ENCODE assay signal across 14 mouse cellular contexts in the genomic region with DNA sequence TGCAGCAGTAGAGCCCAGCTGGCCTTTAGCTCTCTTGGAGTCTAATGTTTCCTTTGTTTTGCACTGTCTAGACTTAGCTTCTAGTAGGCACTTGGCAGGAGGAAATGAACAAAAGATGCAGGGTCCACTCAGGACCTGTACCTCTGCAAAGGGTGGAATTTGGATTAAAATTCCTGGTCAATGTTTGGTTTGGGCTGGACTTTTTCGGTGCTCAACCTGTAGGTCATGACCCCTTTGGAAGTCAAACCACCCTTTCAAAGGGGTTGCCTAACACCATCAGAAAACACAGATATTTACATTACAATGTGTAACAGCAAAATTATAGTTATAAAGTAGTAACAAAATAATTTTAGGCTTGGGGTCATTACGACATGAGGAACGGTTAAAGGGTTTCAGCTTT. TPM values are rescaled to one million over a fixed set of nuclear protein-coding genes. Genes with fewer than 3 reads are reported as not detected.
DNase-seq lines count a peak whose midpoint lies in the region; ATAC-seq and TF ChIP-seq lines count a peak whose summit lies in the region.
"Had no signal": no experiment of that assay in that cellular context is flagged by ENCODE, and none has a peak within 500 bp of the region (broad histone marks: within the 10 kb centered on the region; RNA-seq: fewer than 3 reads in every experiment).

No protein-coding gene starts in this region.

- H3K27ac ChIP-seq in heart, adult 2 months, result peak overlapping the region; percentile 64
- peak overlapping the region; percentile 62 for H3K27ac ChIP-seq in kidney, embryonic 14.5 days (ENCODE audit: low read depth, low read length)
- H3K27ac ChIP-seq in intestine, embryonic 15.5 days, result peak overlapping the region; percentile 23; the same call in 1 of the 2 replicates
- H3K27ac ChIP-seq in liver, embryonic 16.5 days (ENCODE audit: low read length), result peak overlapping the region; percentile 65

- no peak for DNase-seq in heart, adult 2 months
- no peak for DNase-seq in heart, postnatal 25 days (ENCODE audit: low spot score)
- no peak for DNase-seq in kidney, adult 18-20 months
- no peak for DNase-seq in urinary bladder, postnatal 14 days (ENCODE audit: low spot score)
- DNase-seq: cerebellum, postnatal 25 days; lung, postnatal 36 days had no signal

- no peaks in the 10 kb centered on the region for H3K9me3 ChIP-seq in kidney, embryonic 14.5 days (ENCODE audit: control insufficient read depth, low read length)
- H3K9me3 ChIP-seq in intestine, embryonic 15.5 days, result no peaks in the 10 kb centered on the region
- H3K9me3 ChIP-seq in liver, embryonic 16.5 days (replicated peaks; ENCODE audit: control insufficient read depth, low read length), result no peaks in the 10 kb centered on the region

- ATAC-seq in kidney, embryonic 14.5 days (ENCODE audit: low FRiP score, low TSS enrichment), result no peak
- ATAC-seq in intestine, embryonic 15.5 days, result no peak
- ATAC-seq in liver, embryonic 16.5 days (ENCODE audit: low read depth), result peak; percentile 43
- no peak for ATAC-seq in CD4-positive, CD25-positive, alpha-beta regulatory T cell, adult 4 months

- peaks cover 22% of the 10 kb centered on the region for H3K4me1 ChIP-seq in heart, adult 2 months (ENCODE audit: control insufficient read depth, insufficient read depth, low read length)
- peaks cover 59% of the 10 kb centered on the region for H3K4me1 ChIP-seq in kidney, embryonic 14.5 days (ENCODE audit: control insufficient read depth, insufficient read depth, low read length)
- peaks cover 46% of the 10 kb centered on the region for H3K4me1 ChIP-seq in intestine, embryonic 15.5 days (replicated peaks)
- peaks cover 17% of the 10 kb centered on the region for H3K4me1 ChIP-seq in liver, embryonic 16.5 days (ENCODE audit: control insufficient read depth, low read depth, low read length)

- intact Hi-C loops in heart, adult 2 months (cut with DNase I), result no loop called here
- intact Hi-C loops in heart, postnatal 25 days (cut with DNase I), result loop anchor here (2.0 to 5.0 kb wide), 2 partner anchors 16 to 38 kb away; no protein-coding TSS in a partner anchor

- H3K27me3 ChIP-seq in heart, adult 2 months (ENCODE audit: control insufficient read depth, insufficient read depth, low read length), result no peaks in the 10 kb centered on the region
- no peaks in the 10 kb centered on the region for H3K27me3 ChIP-seq in kidney, embryonic 14.5 days (ENCODE audit: control insufficient read depth, insufficient read depth, low read length)
- H3K27me3 ChIP-seq in intestine, embryonic 15.5 days (replicated peaks), result no peaks in the 10 kb centered on the region
- H3K27me3 ChIP-seq in liver, embryonic 16.5 days (ENCODE audit: control insufficient read depth, insufficient read depth, low read depth, low read length), result no peaks in the 10 kb centered on the region

- TF ChIP-seq POLR2A in heart, adult 2 months (IDR thresholded peaks at IDR 0.05; ENCODE audit: insufficient read depth, low read depth, low read length), result no peak

- no peak for TF ChIP-seq EP300 in heart, adult 2 months (IDR thresholded peaks at IDR 0.05; ENCODE audit: insufficient read depth, low read depth, low read length)

- no peaks in the 10 kb centered on the region for H3K79me2 ChIP-seq in heart, adult 2 months (replicated peaks; ENCODE audit: control insufficient read depth, insufficient read depth, low read length)

- H3K36me3 ChIP-seq in heart, adult 2 months (ENCODE audit: control insufficient read depth, insufficient read depth, low read length), result peaks cover 5% of the 10 kb centered on the region; the same call in 1 of the 2 replicates
- no peaks in the 10 kb centered on the region for H3K36me3 ChIP-seq in kidney, embryonic 14.5 days (ENCODE audit: control insufficient read depth, insufficient read depth, low read length)
- no peaks in the 10 kb centered on the region for H3K36me3 ChIP-seq in intestine, embryonic 15.5 days
- no peaks in the 10 kb centered on the region for H3K36me3 ChIP-seq in liver, embryonic 16.5 days (ENCODE audit: control insufficient read depth, insufficient read depth)

- no peak overlapping the region for H3K4me2 ChIP-seq in kidney, embryonic 14.5 days (replicated peaks; ENCODE audit: low read depth, low read length)
- H3K4me2 ChIP-seq in intestine, embryonic 15.5 days (replicated peaks), result no peak overlapping the region
- no peak overlapping the region for H3K4me2 ChIP-seq in liver, embryonic 16.5 days (ENCODE audit: low read depth, low read length)

- H3K4me3 ChIP-seq in heart, adult 2 months, result no peak overlapping the region
- no peak overlapping the region for H3K4me3 ChIP-seq in kidney, embryonic 14.5 days (ENCODE audit: low read length)
- no peak overlapping the region for H3K4me3 ChIP-seq in intestine, embryonic 15.5 days (replicated peaks)
- H3K4me3 ChIP-seq in liver, embryonic 16.5 days (ENCODE audit: low read depth, low read length), result no peak overlapping the region

- TF ChIP-seq CTCF in heart, adult 2 months (IDR thresholded peaks at IDR 0.05), result no peak

- H3K9ac ChIP-seq in heart, adult 2 months (ENCODE audit: low read depth, low read length), result no peak overlapping the region
- no peak overlapping the region for H3K9ac ChIP-seq in kidney, embryonic 14.5 days (ENCODE audit: low read depth, low read length)
- H3K9ac ChIP-seq in intestine, embryonic 15.5 days, result no peak overlapping the region
- H3K9ac ChIP-seq in liver, embryonic 16.5 days (ENCODE audit: low read depth, low read length), result no peak overlapping the region

- 92% methylated on average over 3 of the region's 3 CpGs for WGBS in heart, adult 2 months
- 69% methylated on average over 3 of the region's 3 CpGs for WGBS in kidney, embryonic 14.5 days
- 80% methylated on average over 3 of the region's 3 CpGs for WGBS in intestine, embryonic 15.5 days
- WGBS in liver, embryonic 16.5 days (ENCODE audit: insufficient replicate concordance), result 65% methylated on average over 3 of the region's 3 CpGs

RNA-seq across cellular contexts. Expression of gene Coa7, which starts 21.1 kb away (rescaled TPM):
- 10 to 100 TPM; 29.5 to 40.1 TPM for total RNA-seq in heart, adult 2 months (2021)
- polyA plus RNA-seq in heart, adult 2 months (2012; rRNA removed), result 11.1 and 17.6 TPM in 2 replicates
- total RNA-seq in heart, postnatal 25 days (2021), result 10 to 100 TPM; 35.2 to 37.8 TPM
- polyA plus RNA-seq in kidney, embryonic 14.5 days (2014; fragmentation: Nextera tagmentation; extraction: Ambion mirVana), result 58.1 and 67.7 TPM in 2 replicates
- polyA plus RNA-seq in intestine, embryonic 15.5 days (2015; fragmentation: Nextera tagmentation; extraction: Ambion mirVana), result 65.2 and 65.3 TPM in 2 replicates
- 20.5 and 26.3 TPM in 2 replicates for polyA plus RNA-seq in liver, embryonic 16.5 days (2015; fragmentation: Nextera tagmentation; extraction: Ambion mirVana)
- 10 to 100 TPM; 17.4 to 26.6 TPM for polyA plus RNA-seq in CD4-positive, CD25-positive, alpha-beta regulatory T cell, adult 4 months (2017; shearing (Covaris generic))

RNA-seq across cellular contexts. Expression of gene Shisal2a, which starts 34.1 kb away (rescaled TPM):
- not detected for total RNA-seq in heart, adult 2 months (2021)
- polyA plus RNA-seq in heart, adult 2 months (2012; rRNA removed), result not detected in 2 replicates
- total RNA-seq in heart, postnatal 25 days (2021), result not detected
- 0.92 and 0.96 TPM in 2 replicates for polyA plus RNA-seq in kidney, embryonic 14.5 days (2014; fragmentation: Nextera tagmentation; extraction: Ambion mirVana)
- polyA plus RNA-seq in intestine, embryonic 15.5 days (2015; fragmentation: Nextera tagmentation; extraction: Ambion mirVana), result 1.3 and 1.6 TPM in 2 replicates
- polyA plus RNA-seq in liver, embryonic 16.5 days (2015; fragmentation: Nextera tagmentation; extraction: Ambion mirVana), result 0.15 and 0.16 TPM in 2 replicates
- polyA plus RNA-seq in CD4-positive, CD25-positive, alpha-beta regulatory T cell, adult 4 months (2017; shearing (Covaris generic)), result not detected
- total RNA-seq: gastrocnemius, adult 8-10 months; layer of hippocampus, adult 18-20 months; left cerebral cortex, postnatal 14 days had no signal
- polyA plus RNA-seq: C2C12 had no signal

RNA-seq across cellular contexts. Expression of gene Zyg11b, which starts 48.2 kb away (rescaled TPM):
- 10 to 100 TPM; 34.8 to 39.1 TPM for total RNA-seq in heart, adult 2 months (2021)
- 10.9 and 24.2 TPM in 2 replicates for polyA plus RNA-seq in heart, adult 2 months (2012; rRNA removed)
- total RNA-seq in heart, postnatal 25 days (2021), result 10 to 100 TPM; 33.6 to 40.4 TPM
- polyA plus RNA-seq in kidney, embryonic 14.5 days (2014; fragmentation: Nextera tagmentation; extraction: Ambion mirVana), result 9.4 and 17.2 TPM in 2 replicates
- 8.3 and 8.6 TPM in 2 replicates for polyA plus RNA-seq in intestine, embryonic 15.5 days (2015; fragmentation: Nextera tagmentation; extraction: Ambion mirVana)
- 2.3 and 3.1 TPM in 2 replicates for polyA plus RNA-seq in liver, embryonic 16.5 days (2015; fragmentation: Nextera tagmentation; extraction: Ambion mirVana)
- 10 to 100 TPM; 12.4 to 12.9 TPM for polyA plus RNA-seq in CD4-positive, CD25-positive, alpha-beta regulatory T cell, adult 4 months (2017; shearing (Covaris generic))

RNA-seq across cellular contexts. Expression of gene Gpx7, which starts 57.7 kb away (rescaled TPM):
- total RNA-seq in heart, adult 2 months (2021), result 1 to 10 TPM; 5.9 to 7.7 TPM
- polyA plus RNA-seq in heart, adult 2 months (2012; rRNA removed), result 14.2 and 16.5 TPM in 2 replicates
- 10 to 100 TPM in 1 of 2 experiments, 1 to 10 TPM in 1; 9.0 to 11.1 TPM for total RNA-seq in heart, postnatal 25 days (2021)
- polyA plus RNA-seq in kidney, embryonic 14.5 days (2014; fragmentation: Nextera tagmentation; extraction: Ambion mirVana), result 52.1 and 56.2 TPM in 2 replicates
- 37.5 and 42.6 TPM in 2 replicates for polyA plus RNA-seq in intestine, embryonic 15.5 days (2015; fragmentation: Nextera tagmentation; extraction: Ambion mirVana)
- polyA plus RNA-seq in liver, embryonic 16.5 days (2015; fragmentation: Nextera tagmentation; extraction: Ambion mirVana), result 9.5 and 10.4 TPM in 2 replicates
- 1 to 10 TPM; 4.4 to 5.1 TPM for polyA plus RNA-seq in CD4-positive, CD25-positive, alpha-beta regulatory T cell, adult 4 months (2017; shearing (Covaris generic))
- polyA plus RNA-seq: C2C12 had no signal
